Mouse (Mus musculus) hindbrain, embryonic 15.5 days (tissue): ENCODE results near the gene Prrg2. TPM values are rescaled to one million over a fixed set of nuclear protein-coding genes. Genes with fewer than 3 reads are reported as not detected.

ENCODE experiments used
- ATAC-seq: fragments of 200-750 bp; cut with Nextera tagmentation; 2 replicates; pipeline ENCODE4 v1.8.0; 2017; ENCODE audit warnings: low read depth, moderate number of reproducible peaks, moderate TSS enrichment; ENCODE audit not compliant: low FRiP score
- H3K27ac ChIP-seq: fragments of 300-500 bp; sonication (generic); replicated peaks from 2 replicates; pipeline ENCODE4 v1.5.1; 2015; ENCODE audit warnings: mild to moderate bottlenecking, inconsistent platforms
- H3K27me3 ChIP-seq: fragments of 300-500 bp; sonication (generic); 2 replicates; pipeline ENCODE4 v1.6.1; 2015; ENCODE audit warnings: control low read depth, inconsistent platforms
- H3K36me3 ChIP-seq: fragments of 300-500 bp; sonication (generic); 2 replicates; pipeline ENCODE4 v1.6.1; 2015; ENCODE audit warnings: control low read depth, inconsistent platforms
- H3K4me1 ChIP-seq: fragments of 300-500 bp; sonication (generic); replicated peaks from 2 replicates; pipeline ENCODE4 v1.6.1; 2015; ENCODE audit warnings: control low read depth, inconsistent platforms
- H3K4me2 ChIP-seq: fragments of 300-500 bp; sonication (generic); 2 replicates; pipeline ENCODE4 v1.6.1; 2015; ENCODE audit warnings: moderate library complexity, mild to moderate bottlenecking, inconsistent platforms
- H3K4me3 ChIP-seq: fragments of 300-500 bp; sonication (generic); 2 replicates; pipeline ENCODE4 v1.5.1; 2015; ENCODE audit warnings: mild to moderate bottlenecking, inconsistent platforms
- H3K9ac ChIP-seq: fragments of 300-500 bp; sonication (generic); 2 replicates; pipeline ENCODE4 v1.6.1; 2015; ENCODE audit warnings: inconsistent platforms
- H3K9me3 ChIP-seq: fragments of 300-500 bp; sonication (generic); 2 replicates; pipeline ENCODE4 v1.6.1; 2016; ENCODE audit warnings: control low read depth, inconsistent platforms
- WGBS: fragments of 180-500 bp; shearing (Covaris S2); methylation state at CpG from one replicate; pipeline ENCODE4 v1.1.7; 2015; 5-methylcytosine and 5-hydroxymethylcytosine counted together
- polyA plus RNA-seq: library from polyadenylated mRNA; unstranded; fragments of >200 nt; fragmentation: Nextera tagmentation; extraction: Ambion mirVana; gene quantifications from 2 replicates; pipeline ENCODE4 v1.2.1, GENCODE M21; 2015

Prrg2 gene
- polyA plus RNA-seq, 1 experiment from 2014 or later = 16.3 TPM

DNA sequence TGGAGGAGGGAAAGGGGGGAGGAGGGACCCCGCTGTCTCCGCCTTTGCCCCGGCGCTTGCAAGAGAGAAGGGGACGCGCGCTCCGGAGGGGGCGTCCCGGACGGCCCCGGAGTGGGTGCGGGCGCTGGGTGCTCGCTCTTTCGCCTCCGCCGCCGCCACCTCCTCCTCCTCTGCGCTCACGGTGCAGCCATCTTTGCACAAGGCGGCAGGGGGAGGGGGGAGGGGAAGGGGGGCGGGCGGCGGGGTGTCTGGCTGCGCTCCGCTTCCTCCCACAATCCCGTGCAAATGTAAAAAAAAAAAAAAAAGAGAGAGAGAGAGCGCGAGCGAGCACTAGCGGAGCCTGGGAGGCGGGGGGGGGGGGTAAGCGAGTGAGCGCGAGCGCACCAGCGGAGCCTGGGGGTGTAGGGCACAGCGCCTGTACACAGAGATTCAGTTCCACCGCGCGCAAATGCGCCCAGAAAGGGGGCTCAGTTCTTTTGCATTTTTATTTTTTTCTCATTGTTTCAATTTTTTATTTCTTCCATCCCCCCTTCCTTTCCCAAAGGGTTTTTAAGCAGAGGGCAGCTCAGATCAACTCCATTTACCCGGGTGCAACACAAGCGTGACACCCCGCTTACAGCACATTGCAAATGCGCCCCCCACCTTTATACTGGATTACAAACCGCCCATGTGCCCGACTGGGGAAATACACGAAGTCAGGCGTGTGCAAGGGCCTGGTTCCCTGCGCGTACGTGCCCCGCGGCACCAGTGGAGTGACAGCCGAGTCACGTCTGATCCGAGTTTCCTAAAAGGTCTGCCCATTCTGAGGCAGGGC lies 9.2 kb downstream of the Prrg2 start:
- Histone ChIP-seq H3K4me1 (peaks cover 26% of the 10 kb centered on the region), H3K36me3 (peaks cover 18% of the 10 kb centered on the region), H3K4me2 (peak overlapping the region; percentile 82), H3K4me3 (peak overlapping the region; percentile 93), H3K27me3 (no peaks in the 10 kb centered on the region), H3K9ac (peak overlapping the region; percentile 88), H3K9me3 (no peaks in the 10 kb centered on the region), H3K27ac (peak overlapping the region; percentile 97)
- peak; percentile 55 for ATAC-seq
- WGBS = 0% methylated on average over 25 of the region's 59 CpGs

DNA sequence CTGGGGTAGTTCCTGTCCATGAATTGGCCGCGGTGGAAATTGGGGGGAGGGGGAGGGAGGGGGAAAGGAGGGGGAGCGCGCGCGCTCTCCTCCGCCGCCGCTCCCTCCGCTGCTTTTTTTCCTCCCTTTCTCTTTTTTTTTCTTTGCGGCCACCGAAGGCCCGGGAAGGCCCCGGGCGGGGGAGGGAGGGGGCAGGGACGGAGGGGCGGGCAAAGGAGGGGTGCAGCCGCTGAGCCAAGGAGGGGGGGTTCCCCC lies 9.7 kb downstream of the Prrg2 start, which contains the start of gene Prr12:
Gene Prr12, minus strand, starts transcription at position 20 of the 255 bp plus-strand sequence.
- peak within 1 kb of the TSS; percentile 93 for H3K4me3 ChIP-seq
- peak within 1 kb of the TSS; percentile 97 for H3K27ac ChIP-seq
- WGBS = 0% methylated on average over 8 of the region's 18 CpGs
- ATAC-seq = no peak
- H3K4me1 ChIP-seq = peaks cover 26% of the 10 kb centered on the region
- no peaks in the 10 kb centered on the region for H3K27me3 ChIP-seq
- H3K9me3 ChIP-seq = no peaks in the 10 kb centered on the region
- peaks cover 24% of the 10 kb centered on the region for H3K36me3 ChIP-seq
- peak within 1 kb of the TSS; percentile 88 for H3K9ac ChIP-seq
- H3K4me2 ChIP-seq = peak within 1 kb of the TSS; percentile 82

DNA sequence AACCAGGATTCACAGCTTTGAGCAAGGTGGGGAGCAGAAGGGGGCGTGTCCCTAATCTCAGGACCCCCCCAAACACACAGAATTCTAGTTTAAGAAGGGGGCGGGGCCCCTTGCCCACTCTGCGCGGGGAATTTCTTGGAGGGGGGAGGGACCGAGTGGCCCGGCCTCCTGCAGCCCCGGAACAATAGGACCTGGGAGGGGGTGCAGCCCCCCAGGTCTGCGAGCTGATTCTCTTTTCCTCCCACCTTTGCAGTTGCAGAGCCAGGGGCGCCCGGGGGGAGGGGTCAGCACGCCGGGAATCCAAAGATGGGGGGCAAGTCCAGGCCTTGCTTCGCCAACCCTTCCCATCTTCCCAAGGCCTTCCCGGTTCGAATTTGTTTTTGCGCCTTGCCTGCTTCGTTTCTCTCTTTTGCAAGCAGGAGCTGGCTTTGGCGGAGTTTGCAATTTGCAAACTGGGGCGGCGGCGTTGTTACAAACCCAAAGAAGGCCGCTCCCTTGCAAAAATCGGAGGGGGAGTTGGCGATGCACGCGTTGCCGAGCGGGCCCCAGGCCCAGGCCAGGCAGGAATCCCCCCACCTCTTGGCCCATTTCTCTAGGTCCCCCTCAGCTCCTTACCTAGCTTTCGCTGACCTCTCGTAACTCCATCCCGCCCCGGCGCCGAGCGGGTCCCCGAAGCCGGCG lies 10.2 kb downstream of the Prrg2 start:
- H3K27ac ChIP-seq = peak overlapping the region; percentile 97
- H3K9ac ChIP-seq = peak overlapping the region; percentile 88
- ATAC-seq = no peak
- H3K4me2 ChIP-seq = peak overlapping the region; percentile 82
- H3K4me3 ChIP-seq = peak overlapping the region; percentile 93
- peaks cover 26% of the 10 kb centered on the region for H3K4me1 ChIP-seq
- H3K27me3 ChIP-seq = no peaks in the 10 kb centered on the region
- under 1% methylated on average over 36 of the region's 38 CpGs for WGBS
- H3K36me3 ChIP-seq = peaks cover 28% of the 10 kb centered on the region
- H3K9me3 ChIP-seq = no peaks in the 10 kb centered on the region

DNA sequence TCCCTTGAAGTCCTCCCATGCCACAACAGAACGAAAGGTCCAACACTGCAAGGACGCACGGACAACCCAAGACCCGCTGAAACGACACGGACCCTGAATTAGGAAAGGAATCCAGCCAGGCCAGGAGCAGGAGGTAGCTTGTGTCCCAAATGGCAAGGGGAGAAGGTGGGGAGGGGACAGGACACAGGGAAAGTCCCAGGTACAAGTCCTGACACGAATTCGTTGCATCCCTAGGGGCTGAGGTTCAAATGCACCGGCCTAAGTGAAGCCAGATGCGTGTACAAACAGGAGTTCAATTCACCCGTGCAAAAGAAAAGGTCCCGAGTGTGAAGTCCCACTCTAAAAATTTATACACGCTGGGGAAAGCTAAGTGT lies 10.9 kb downstream of the Prrg2 start:
- H3K27ac ChIP-seq = peak overlapping the region; percentile 97
- no peaks in the 10 kb centered on the region for H3K27me3 ChIP-seq
- H3K4me3 ChIP-seq = peak overlapping the region; percentile 93
- H3K4me2 ChIP-seq = peak overlapping the region; percentile 82
- H3K4me1 ChIP-seq = peaks cover 26% of the 10 kb centered on the region
- 2% methylated on average over 13 of the region's 13 CpGs for WGBS
- peak overlapping the region; percentile 88 for H3K9ac ChIP-seq
- no peaks in the 10 kb centered on the region for H3K9me3 ChIP-seq
- ATAC-seq = no peak
- H3K36me3 ChIP-seq = peaks cover 36% of the 10 kb centered on the region

DNA sequence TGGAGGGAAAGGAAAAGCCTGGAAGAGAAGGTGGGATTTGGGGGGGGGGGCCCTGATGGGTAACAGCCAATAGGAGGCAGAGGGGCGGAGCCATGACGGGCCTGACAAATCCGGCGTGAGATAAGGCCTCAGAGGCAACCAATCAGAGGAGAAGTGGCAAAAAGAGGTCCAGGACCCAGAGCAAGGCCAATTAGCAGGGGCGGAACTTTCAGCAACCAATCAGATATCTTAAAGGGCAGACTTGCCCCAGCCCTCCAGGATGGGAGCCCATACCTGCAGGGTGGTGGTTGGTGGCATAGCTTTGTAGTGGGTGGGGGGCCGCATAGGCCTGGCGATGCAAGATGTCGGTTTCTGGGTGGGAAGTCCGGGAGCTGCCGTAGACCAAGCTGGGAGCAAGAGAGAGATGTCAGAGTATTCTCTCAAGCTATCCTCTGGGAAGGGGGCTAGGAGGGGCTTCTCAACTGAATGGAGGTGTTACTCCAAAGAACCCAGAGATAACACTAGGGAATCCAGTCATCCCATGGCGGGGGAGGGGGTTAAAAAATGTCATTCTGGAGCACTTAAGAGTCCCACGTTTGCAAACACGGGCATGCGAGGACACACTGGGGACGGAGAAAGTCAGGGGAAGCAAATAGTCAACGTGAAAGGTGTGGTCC lies 11.4 kb downstream of the Prrg2 start:
- Histone ChIP-seq H3K4me2 (peak overlapping the region; percentile 82), H3K36me3 (peaks cover 41% of the 10 kb centered on the region), H3K27me3 (no peaks in the 10 kb centered on the region), H3K9me3 (no peaks in the 10 kb centered on the region), H3K4me1 (peaks cover 26% of the 10 kb centered on the region), H3K4me3 (peak overlapping the region; percentile 93), H3K27ac (peak overlapping the region; percentile 97), H3K9ac (peak overlapping the region; percentile 88)
- WGBS = 1% methylated on average over 15 of the region's 16 CpGs
- peak; percentile 68 for ATAC-seq

DNA sequence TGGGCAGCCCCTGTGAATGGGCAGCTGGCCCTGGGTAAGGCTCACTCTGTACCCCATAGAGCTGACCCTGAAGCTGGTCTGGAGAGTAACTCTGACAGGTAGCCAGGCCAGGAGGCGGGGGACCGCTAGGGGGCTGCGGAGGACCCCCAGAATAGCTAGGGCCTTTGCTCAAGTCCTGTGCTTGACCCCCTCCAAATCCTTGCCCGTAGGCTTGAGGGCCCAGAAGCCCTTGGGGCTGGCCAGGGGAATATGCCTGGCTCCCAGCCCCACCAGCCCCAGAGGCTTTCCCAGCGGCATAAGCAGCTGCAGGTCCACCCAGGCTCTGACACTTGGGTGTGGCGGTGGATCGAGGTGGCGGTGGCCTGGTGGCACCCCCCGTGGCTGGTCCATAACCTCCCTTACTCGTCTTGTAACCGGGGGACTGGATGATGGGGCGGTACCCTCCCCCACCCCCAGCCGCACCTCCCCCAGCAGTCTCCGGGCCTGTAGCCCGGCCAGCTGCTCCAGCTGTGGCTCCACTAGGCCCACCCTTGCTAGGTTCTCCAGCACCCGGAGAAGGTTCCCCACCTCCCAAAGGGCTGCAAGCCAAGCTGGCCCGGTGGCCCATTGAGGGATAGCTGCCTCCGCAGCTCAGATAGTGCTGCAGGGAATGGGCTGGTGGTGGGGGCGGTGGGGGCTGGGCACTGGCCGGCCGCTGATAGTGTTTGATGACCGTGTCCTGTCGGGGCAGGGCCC lies 13.4 kb downstream of the Prrg2 start:
- H3K27ac ChIP-seq = no peak overlapping the region
- H3K9ac ChIP-seq = no peak overlapping the region
- ATAC-seq = no peak
- H3K4me2 ChIP-seq = no peak overlapping the region
- H3K36me3 ChIP-seq = peaks cover 60% of the 10 kb centered on the region
- H3K9me3 ChIP-seq = no peaks in the 10 kb centered on the region
- H3K4me3 ChIP-seq = no peak overlapping the region
- H3K27me3 ChIP-seq = no peaks in the 10 kb centered on the region
- H3K4me1 ChIP-seq = peaks cover 21% of the 10 kb centered on the region
- 96% methylated on average over 20 of the region's 23 CpGs for WGBS

DNA sequence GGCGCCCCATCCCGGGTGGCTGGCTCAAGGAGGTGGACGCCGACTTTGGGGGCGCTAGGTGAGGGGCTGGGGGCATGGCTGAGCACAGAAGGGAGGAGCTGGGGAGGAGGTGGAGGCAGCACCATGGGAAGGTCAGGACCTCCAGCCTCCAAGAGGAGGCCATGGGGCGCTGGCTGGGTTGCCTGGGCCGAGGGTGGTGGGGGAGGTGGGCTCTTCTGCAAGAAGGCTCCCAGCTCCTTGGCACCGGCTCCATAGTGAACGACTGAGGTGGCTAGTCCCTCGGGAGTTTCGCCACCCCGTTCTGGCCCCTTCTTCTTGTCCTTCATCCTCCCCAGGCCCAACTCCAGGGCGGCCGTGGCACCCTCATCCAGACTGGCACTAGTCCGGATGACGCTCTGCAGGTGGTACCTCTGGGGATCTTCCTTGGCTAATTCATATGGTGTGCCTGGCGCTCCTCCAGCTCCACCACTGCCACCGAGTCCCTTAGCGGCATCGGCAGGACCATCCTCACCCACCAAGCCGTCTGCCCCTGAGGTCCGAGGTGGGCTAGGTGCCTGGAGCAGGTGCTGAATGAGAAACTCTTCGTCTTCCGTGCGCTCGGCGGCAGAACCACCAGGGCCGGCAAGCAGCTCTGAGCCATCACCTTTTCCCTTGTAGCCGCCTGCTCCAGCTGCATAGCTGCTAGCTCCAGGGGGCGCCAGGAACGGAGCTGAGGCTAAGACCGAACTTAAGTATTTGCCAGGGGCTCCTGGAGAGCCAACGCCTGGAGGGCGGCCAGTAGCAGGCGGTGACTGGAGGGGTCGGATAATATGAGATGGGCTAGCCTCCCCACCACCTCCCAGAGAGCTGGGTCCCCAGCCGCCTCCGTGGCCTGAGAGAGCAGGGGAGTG lies 14.2 kb downstream of the Prrg2 start:
- Histone ChIP-seq H3K27ac (no peak overlapping the region), H3K4me3 (no peak overlapping the region), H3K4me1 (peaks cover 17% of the 10 kb centered on the region), H3K36me3 (peaks cover 68% of the 10 kb centered on the region), H3K9me3 (no peaks in the 10 kb centered on the region), H3K4me2 (no peak overlapping the region), H3K9ac (no peak overlapping the region), H3K27me3 (no peaks in the 10 kb centered on the region)
- WGBS = 91% methylated on average over 38 of the region's 38 CpGs
- ATAC-seq = no peak

DNA sequence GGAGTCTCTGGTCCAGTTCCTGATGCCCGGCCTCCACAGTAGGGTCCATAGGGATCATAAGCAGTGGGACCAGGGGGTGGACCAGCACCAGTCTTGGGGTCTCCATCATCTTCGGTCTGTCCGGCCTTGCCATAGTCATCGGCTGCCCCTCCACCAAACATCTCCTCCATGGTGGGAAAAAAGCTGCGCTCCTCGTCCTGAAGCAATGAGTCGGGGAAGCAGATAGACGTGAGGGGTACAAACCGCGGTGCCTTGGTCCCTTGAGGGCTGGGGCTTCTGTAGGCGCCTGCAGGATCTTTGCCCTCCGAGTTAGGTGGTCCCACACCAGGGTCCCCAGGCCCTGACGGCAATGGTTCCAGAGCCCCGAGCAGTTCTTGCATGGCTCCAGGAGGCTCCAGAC lies 15.0 kb downstream of the Prrg2 start:
- H3K27me3 ChIP-seq = no peaks in the 10 kb centered on the region
- H3K9me3 ChIP-seq = no peaks in the 10 kb centered on the region
- WGBS = 98% methylated on average over 14 of the region's 14 CpGs
- H3K4me2 ChIP-seq = no peak overlapping the region
- peaks cover 17% of the 10 kb centered on the region for H3K4me1 ChIP-seq
- peaks cover 75% of the 10 kb centered on the region for H3K36me3 ChIP-seq
- H3K27ac ChIP-seq = no peak overlapping the region
- H3K9ac ChIP-seq = no peak overlapping the region
- ATAC-seq = no peak
- no peak overlapping the region for H3K4me3 ChIP-seq

DNA sequence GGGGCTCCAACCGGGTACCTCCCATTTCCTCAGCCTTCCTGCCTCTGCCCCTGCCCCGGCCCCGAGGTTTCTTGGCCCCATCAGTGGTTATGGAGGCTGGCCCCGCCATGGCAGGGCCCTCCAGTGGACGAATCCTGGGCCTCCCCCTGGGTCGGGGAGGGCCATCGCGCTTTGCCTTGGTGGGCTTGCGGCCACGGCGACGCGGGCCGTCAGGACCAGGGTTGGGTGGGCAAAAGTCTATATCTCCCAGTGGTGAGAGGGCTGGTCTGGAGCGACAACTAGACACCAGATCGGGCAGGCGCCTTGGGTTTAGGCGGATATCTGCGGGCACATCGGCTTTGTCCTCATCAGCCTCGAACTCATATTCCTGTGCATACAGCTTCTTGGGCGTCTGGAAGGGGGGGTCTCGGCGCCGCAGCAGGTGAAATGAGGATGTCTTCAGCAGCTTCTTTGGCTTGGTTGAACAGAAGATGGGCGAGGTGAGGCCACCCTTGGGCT lies 15.6 kb downstream of the Prrg2 start:
- Histone ChIP-seq H3K27ac (no peak overlapping the region), H3K27me3 (no peaks in the 10 kb centered on the region), H3K4me3 (no peak overlapping the region), H3K36me3 (peaks cover 81% of the 10 kb centered on the region), H3K9me3 (no peaks in the 10 kb centered on the region), H3K9ac (no peak overlapping the region), H3K4me2 (no peak overlapping the region), H3K4me1 (peaks cover 17% of the 10 kb centered on the region)
- 96% methylated on average over 26 of the region's 26 CpGs for WGBS
- no peak for ATAC-seq

DNA sequence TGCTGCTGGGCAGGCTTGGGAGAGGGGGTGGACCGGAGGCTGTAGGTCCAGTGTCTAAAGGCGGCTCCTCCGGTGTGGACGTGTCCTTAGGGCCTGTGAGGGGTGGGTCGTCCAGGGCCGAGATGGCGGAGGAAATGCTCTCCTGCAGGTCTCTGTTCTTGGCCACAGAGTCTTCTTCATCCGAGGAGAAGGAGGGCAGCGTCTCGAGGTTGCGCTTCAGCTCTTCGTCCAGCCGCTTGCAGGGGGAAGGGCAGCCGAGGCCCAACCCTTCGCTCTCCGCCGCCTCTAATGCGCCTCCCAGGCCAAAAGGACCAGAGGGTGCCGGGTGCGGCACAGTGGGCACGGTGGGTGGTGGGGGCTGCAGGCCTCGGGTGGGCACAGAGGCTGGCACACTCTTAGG lies 16.7 kb downstream of the Prrg2 start:
- Histone ChIP-seq H3K9me3 (no peaks in the 10 kb centered on the region), H3K4me2 (no peak overlapping the region), H3K27me3 (no peaks in the 10 kb centered on the region), H3K4me1 (peaks cover 6% of the 10 kb centered on the region), H3K4me3 (no peak overlapping the region), H3K9ac (no peak overlapping the region), H3K36me3 (peaks cover 93% of the 10 kb centered on the region), H3K27ac (no peak overlapping the region)
- ATAC-seq = no peak
- 92% methylated on average over 22 of the region's 22 CpGs for whole genome bisulfite sequencing

DNA sequence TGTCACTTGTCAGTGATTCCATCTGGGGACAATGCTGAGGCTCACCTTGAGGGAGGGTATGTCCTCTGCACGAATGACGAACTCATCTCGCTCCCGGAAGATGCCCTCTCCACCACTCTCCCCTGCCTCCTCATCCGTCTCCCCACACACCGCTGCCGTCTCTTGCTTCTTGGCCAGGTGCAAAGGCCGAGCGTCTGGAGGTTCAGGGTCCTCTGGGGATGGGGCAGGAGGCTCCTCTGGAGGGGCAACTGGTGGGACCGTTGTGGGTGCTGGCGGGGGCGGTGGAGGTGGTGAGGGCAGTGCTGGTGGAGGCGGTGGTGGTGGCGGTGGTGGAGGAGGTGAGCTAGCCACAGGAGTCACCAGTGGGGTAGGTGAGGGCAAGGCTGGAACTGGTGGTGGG lies 19.2 kb downstream of the Prrg2 start:
- H3K4me2 ChIP-seq = no peak overlapping the region
- 94% methylated on average over 14 of the region's 14 CpGs for WGBS

More for the DNA sequence above, 19.2 kb downstream of the Prrg2 start:
- Histone ChIP-seq H3K36me3 (peaks cover 96% of the 10 kb centered on the region), H3K27ac (no peak overlapping the region), H3K9me3 (no peaks in the 10 kb centered on the region), H3K9ac (no peak overlapping the region), H3K27me3 (no peaks in the 10 kb centered on the region), H3K4me3 (no peak overlapping the region), H3K4me1 (no peaks in the 10 kb centered on the region)
- no peak for ATAC-seq
